ENCODE assay signal across 17 mouse cellular contexts in genomic region chr8:46141688-46142087, GRCm38 (mm10). TPM values are rescaled to one million over a fixed set of nuclear protein-coding genes. Genes with fewer than 3 reads are reported as not detected.
DNase-seq lines count a peak whose midpoint lies in the region; ATAC-seq and TF ChIP-seq lines count a peak whose summit lies in the region.
"Had no signal": no experiment of that assay in that cellular context is flagged by ENCODE, and none has a peak within 500 bp of the region (broad histone marks: within the 10 kb centered on the region; RNA-seq: fewer than 3 reads in every experiment).

No protein-coding gene starts in this region.

- no peak for TF ChIP-seq CTCF in small intestine, adult 2 months (IDR thresholded peaks at IDR 0.05; ENCODE audit: extremely low read depth, insufficient read length, insufficient replicate concordance, low read depth, low read length)

- no peak overlapping the region for H3K9ac ChIP-seq in intestine, embryonic 15.5 days
- peak overlapping the region; percentile 24; the same call in 1 of the 2 replicates for H3K9ac ChIP-seq in intestine, embryonic 16.5 days (ENCODE audit: low read depth, low read length)
- no peak overlapping the region for H3K9ac ChIP-seq in forebrain, embryonic 15.5 days (replicated peaks)
- H3K9ac ChIP-seq: embryonic facial prominence, embryonic 12.5 days; forebrain, embryonic 13.5 days had no signal

- H3K4me3 ChIP-seq in intestine, embryonic 15.5 days (replicated peaks) = no peak overlapping the region
- 0 out of 2 replicates have a peak overlapping the region, but pooled peaks have one; percentile 7 for H3K4me3 ChIP-seq in intestine, embryonic 16.5 days (ENCODE audit: low read length)
- H3K4me3 ChIP-seq in small intestine, adult 2 months (ENCODE audit: low read depth, low read length) = peak overlapping the region; percentile 47
- no peak overlapping the region for H3K4me3 ChIP-seq in forebrain, embryonic 15.5 days
- H3K4me3 ChIP-seq: embryonic facial prominence, embryonic 10.5 days; embryonic facial prominence, embryonic 12.5 days; forebrain, embryonic 13.5 days had no signal

- H3K9me3 ChIP-seq in intestine, embryonic 15.5 days = no peaks in the 10 kb centered on the region
- H3K9me3 ChIP-seq in intestine, embryonic 16.5 days (ENCODE audit: control insufficient read depth, low read length) = no peaks in the 10 kb centered on the region
- no peaks in the 10 kb centered on the region for H3K9me3 ChIP-seq in forebrain, embryonic 15.5 days
- H3K9me3 ChIP-seq: embryonic facial prominence, embryonic 10.5 days; embryonic facial prominence, embryonic 12.5 days; forebrain, embryonic 13.5 days had no signal

- no peak for TF ChIP-seq POLR2A in small intestine, adult 2 months (IDR thresholded peaks at IDR 0.05; ENCODE audit: low read depth, low read length)

- no peak for DNase-seq in layer of hippocampus, adult 11-12 months (ENCODE audit: low spot score)
- DNase-seq: adrenal gland, adult 2 months; adrenal gland, postnatal 14 days; adrenal gland, postnatal 36 days; cerebellum, adult 11-12 months; cerebellum, adult 2 months; cerebellum, adult 9-10 months; cerebellum, postnatal 10 days; cerebellum, postnatal 25 days had no signal

- WGBS in intestine, embryonic 15.5 days = 72% methylated on average over 3 of the region's 3 CpGs
- WGBS in intestine, embryonic 16.5 days = 79% methylated on average over 3 of the region's 3 CpGs
- WGBS in small intestine, adult 2 months = 35% methylated on average over 3 of the region's 3 CpGs
- 92% methylated on average over 3 of the region's 3 CpGs for WGBS in forebrain, embryonic 15.5 days

- H3K36me3 ChIP-seq in intestine, embryonic 15.5 days = no peaks in the 10 kb centered on the region
- no peaks in the 10 kb centered on the region for H3K36me3 ChIP-seq in intestine, embryonic 16.5 days (ENCODE audit: control insufficient read depth, insufficient read depth, low read length)
- H3K36me3 ChIP-seq in small intestine, adult 2 months (ENCODE audit: control insufficient read depth, insufficient read depth, low read length) = no peaks in the 10 kb centered on the region
- no peaks in the 10 kb centered on the region for H3K36me3 ChIP-seq in forebrain, embryonic 15.5 days
- H3K36me3 ChIP-seq: embryonic facial prominence, embryonic 10.5 days; embryonic facial prominence, embryonic 12.5 days had no signal

- H3K4me1 ChIP-seq in intestine, embryonic 15.5 days (replicated peaks) = peaks cover 7% of the 10 kb centered on the region; the same call in 1 of the 2 replicates
- H3K4me1 ChIP-seq in intestine, embryonic 16.5 days (ENCODE audit: control insufficient read depth, insufficient read depth, low read length) = peaks cover 27% of the 10 kb centered on the region
- H3K4me1 ChIP-seq in small intestine, adult 2 months (ENCODE audit: control insufficient read depth, insufficient read depth, insufficient read length, low read length) = peaks cover 37% of the 10 kb centered on the region
- H3K4me1 ChIP-seq in forebrain, embryonic 15.5 days = peaks cover 6% of the 10 kb centered on the region; the same call in 1 of the 2 replicates

- H3K27me3 ChIP-seq in intestine, embryonic 15.5 days (replicated peaks) = no peaks in the 10 kb centered on the region
- H3K27me3 ChIP-seq in intestine, embryonic 16.5 days (replicated peaks; ENCODE audit: control insufficient read depth, insufficient read depth, low read length) = no peaks in the 10 kb centered on the region
- H3K27me3 ChIP-seq in small intestine, adult 2 months (ENCODE audit: control insufficient read depth, insufficient read depth, low read length) = no peaks in the 10 kb centered on the region
- H3K27me3 ChIP-seq in forebrain, embryonic 15.5 days = no peaks in the 10 kb centered on the region
- H3K27me3 ChIP-seq: embryonic facial prominence, embryonic 12.5 days; forebrain, embryonic 13.5 days had no signal

- ATAC-seq in intestine, embryonic 15.5 days = peak; percentile 85
- peak; percentile 83 for ATAC-seq in intestine, embryonic 16.5 days
- no peak for ATAC-seq in forebrain, embryonic 15.5 days (replicated peaks)
- ATAC-seq: forebrain, embryonic 13.5 days; forebrain, embryonic 16.5 days had no signal

- H3K4me2 ChIP-seq in intestine, embryonic 15.5 days (replicated peaks) = no peak overlapping the region
- H3K4me2 ChIP-seq in intestine, embryonic 16.5 days (ENCODE audit: low read depth, low read length) = peak overlapping the region; percentile 19; the same call in 1 of the 2 replicates
- H3K4me2 ChIP-seq in forebrain, embryonic 15.5 days (replicated peaks) = no peak overlapping the region
- H3K4me2 ChIP-seq: embryonic facial prominence, embryonic 12.5 days; forebrain, embryonic 13.5 days had no signal

- 0 out of 2 replicates have a peak overlapping the region, but pooled peaks have one; percentile 7 for H3K27ac ChIP-seq in intestine, embryonic 15.5 days
- H3K27ac ChIP-seq in intestine, embryonic 16.5 days (ENCODE audit: low read length) = peak overlapping the region; percentile 61
- peak overlapping the region; percentile 99 for H3K27ac ChIP-seq in small intestine, adult 2 months (ENCODE audit: insufficient read depth, low read depth, low read length)
- H3K27ac ChIP-seq in forebrain, embryonic 15.5 days (replicated peaks) = no peak overlapping the region
- H3K27ac ChIP-seq: embryonic facial prominence, embryonic 10.5 days; embryonic facial prominence, embryonic 12.5 days; forebrain, embryonic 13.5 days had no signal

RNA-seq across cellular contexts. Expression of gene Cfap97, which starts 9.9 kb away (rescaled TPM):
- polyA plus RNA-seq in intestine, embryonic 15.5 days (2015; fragmentation: Nextera tagmentation; extraction: Ambion mirVana) = 19.7 and 26.9 TPM in 2 replicates
- polyA plus RNA-seq in intestine, embryonic 16.5 days (2015; fragmentation: Nextera tagmentation; extraction: Ambion mirVana) = 15.0 and 17.1 TPM in 2 replicates
- polyA plus RNA-seq in small intestine, adult 2 months (2012; rRNA removed) = 0.71 and 1.7 TPM in 2 replicates
- 23.1 and 24.3 TPM in 2 replicates for polyA plus RNA-seq in forebrain, embryonic 15.5 days (2015; fragmentation: Nextera tagmentation; extraction: Ambion mirVana)

RNA-seq across cellular contexts. Expression of gene Snx25, which starts 10.3 kb away (rescaled TPM):
- polyA plus RNA-seq in intestine, embryonic 15.5 days (2015; fragmentation: Nextera tagmentation; extraction: Ambion mirVana) = 7.2 and 7.6 TPM in 2 replicates
- 5.9 and 7.6 TPM in 2 replicates for polyA plus RNA-seq in intestine, embryonic 16.5 days (2015; fragmentation: Nextera tagmentation; extraction: Ambion mirVana)
- polyA plus RNA-seq in small intestine, adult 2 months (2012; rRNA removed) = 4.8 and 10.9 TPM in 2 replicates
- 4.8 and 5.7 TPM in 2 replicates for polyA plus RNA-seq in forebrain, embryonic 15.5 days (2015; fragmentation: Nextera tagmentation; extraction: Ambion mirVana)

Comparison
In these comparisons a context has a peak if more than half of its experiments do, and no peak if none do; other contexts are left out.
1. H3K4me3 ChIP-seq: peak in intestine, embryonic 16.5 days (single experiment) and small intestine, adult 2 months (single experiment); none in intestine, embryonic 15.5 days (single experiment) and forebrain, embryonic 15.5 days (single experiment).